Mouse (Mus musculus): ENCODE data around the gene Lekr1. TPM values are rescaled to one million over a fixed set of nuclear protein-coding genes. Genes with fewer than 3 reads are reported as not detected.

The Lekr1 gene
- polyA plus RNA-seq, 1 experiment from 2014 or later = 3.4 TPM

DNA sequence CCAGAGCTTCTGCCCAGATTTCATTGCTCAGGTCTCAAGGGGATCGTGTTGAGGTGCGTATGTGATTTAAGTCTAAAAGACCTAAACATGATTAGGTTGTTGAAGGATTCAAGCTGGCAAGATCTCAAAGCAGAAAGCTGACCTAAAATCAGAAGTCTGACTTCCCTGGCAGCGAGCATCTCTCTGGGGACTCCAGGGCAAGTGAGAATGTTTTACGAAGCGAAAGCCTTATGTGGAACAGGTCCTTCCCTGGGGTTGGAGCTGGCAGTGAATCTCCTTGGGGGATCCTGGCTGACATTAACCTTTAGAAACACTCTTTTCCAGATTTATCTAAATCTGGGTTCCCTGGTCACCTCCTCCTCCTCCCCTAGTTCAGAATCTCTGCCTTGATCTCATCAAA, 187.7 kb downstream of the Lekr1 start:
- no peak overlapping the region for H3K4me2 ChIP-seq (replicated peaks; ENCODE audit: low read depth)
- no peaks in the 10 kb centered on the region for H3K36me3 ChIP-seq (ENCODE audit: control insufficient read depth, insufficient read depth)
- no peak overlapping the region for H3K4me3 ChIP-seq (ENCODE audit: low read depth, low read length)
- TF ChIP-seq CTCF (IDR thresholded peaks at IDR 0.05; ENCODE audit: low read depth) = no peak
- 89% methylated on average over 5 of the region's 5 CpGs for WGBS
- H3K27ac ChIP-seq (ENCODE audit: low read depth, low read length) = no peak overlapping the region
- no peak overlapping the region for H3K9ac ChIP-seq (ENCODE audit: low read depth, low read length)
- H3K4me1 ChIP-seq (replicated peaks; ENCODE audit: control insufficient read depth, insufficient read depth, low read length) = 0 out of 2 replicates have a peak, but pooled peaks cover 4% of the 10 kb centered on the region
- no peaks in the 10 kb centered on the region for H3K9me3 ChIP-seq (ENCODE audit: control insufficient read depth)
- ATAC-seq = no peak
- no peaks in the 10 kb centered on the region for H3K27me3 ChIP-seq (replicated peaks; ENCODE audit: control insufficient read depth, insufficient read depth, low read length)

DNA sequence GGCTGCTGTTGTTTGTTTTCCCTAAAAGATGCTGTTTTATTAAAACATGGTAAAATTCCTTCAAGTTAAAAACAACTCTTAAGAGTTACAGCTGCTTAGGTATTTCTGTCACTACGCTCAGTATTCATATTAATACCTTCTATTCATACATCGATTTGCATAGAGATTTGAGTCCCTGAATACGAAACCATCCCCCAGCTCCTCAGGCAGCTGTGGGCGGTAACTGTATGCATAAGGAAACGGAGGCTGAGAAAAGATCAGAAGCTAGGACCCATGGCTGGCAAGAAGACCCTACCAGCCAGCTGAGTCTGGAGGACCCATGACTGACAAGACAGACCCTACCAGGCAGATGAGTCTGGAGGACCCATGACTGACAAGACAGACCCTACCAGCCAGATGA, 189.5 kb downstream of the Lekr1 start:
- H3K4me2 ChIP-seq (replicated peaks; ENCODE audit: low read depth) = no peak overlapping the region
- H3K9ac ChIP-seq (ENCODE audit: low read depth, low read length) = no peak overlapping the region
- no peak overlapping the region for H3K27ac ChIP-seq (ENCODE audit: low read depth, low read length)
- TF ChIP-seq CTCF (IDR thresholded peaks at IDR 0.05; ENCODE audit: low read depth) = no peak
- no peak overlapping the region for H3K4me3 ChIP-seq (ENCODE audit: low read depth, low read length)
- H3K4me1 ChIP-seq (replicated peaks; ENCODE audit: control insufficient read depth, insufficient read depth, low read length) = 0 out of 2 replicates have a peak, but pooled peaks cover 4% of the 10 kb centered on the region
- no peaks in the 10 kb centered on the region for H3K36me3 ChIP-seq (ENCODE audit: control insufficient read depth, insufficient read depth)
- H3K27me3 ChIP-seq (replicated peaks; ENCODE audit: control insufficient read depth, insufficient read depth, low read length) = no peaks in the 10 kb centered on the region
- 94% methylated on average over 5 of the region's 5 CpGs for WGBS
- ATAC-seq = no peak
- H3K9me3 ChIP-seq (ENCODE audit: control insufficient read depth) = no peaks in the 10 kb centered on the region

DNA sequence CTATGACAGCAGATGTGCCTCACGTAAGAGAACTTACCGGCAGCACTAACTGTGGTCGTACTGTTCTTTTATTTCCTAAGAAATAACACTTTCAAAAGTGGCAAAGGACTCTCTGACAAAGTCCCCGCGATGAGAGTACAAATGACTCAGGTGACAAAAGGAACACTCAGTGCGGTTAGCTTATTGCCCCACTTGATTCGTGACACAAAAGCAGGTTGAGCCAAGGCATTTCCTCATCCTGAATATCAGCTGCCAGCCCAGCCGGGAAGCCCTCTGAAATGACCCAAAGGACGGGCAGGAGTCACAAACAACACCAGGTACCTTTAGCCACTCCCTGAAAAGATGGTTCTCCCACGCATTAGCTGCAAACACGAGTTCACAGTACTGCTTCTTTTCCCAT, 192.1 kb downstream of the Lekr1 start:
- WGBS = 51% methylated on average over 11 of the region's 11 CpGs
- H3K27ac ChIP-seq (ENCODE audit: low read depth, low read length) = no peak overlapping the region; the same call in 1 of the 2 replicates
- no peaks in the 10 kb centered on the region for H3K9me3 ChIP-seq (ENCODE audit: control insufficient read depth)
- no peaks in the 10 kb centered on the region for H3K36me3 ChIP-seq (ENCODE audit: control insufficient read depth, insufficient read depth)
- H3K4me3 ChIP-seq (ENCODE audit: low read depth, low read length) = no peak overlapping the region
- no peaks in the 10 kb centered on the region for H3K27me3 ChIP-seq (replicated peaks; ENCODE audit: control insufficient read depth, insufficient read depth, low read length)
- no peak overlapping the region for H3K4me2 ChIP-seq (replicated peaks; ENCODE audit: low read depth)
- H3K9ac ChIP-seq (ENCODE audit: low read depth, low read length) = no peak overlapping the region
- no peak for TF ChIP-seq CTCF (IDR thresholded peaks at IDR 0.05; ENCODE audit: low read depth)
- ATAC-seq = no peak
- H3K4me1 ChIP-seq (replicated peaks; ENCODE audit: control insufficient read depth, insufficient read depth, low read length) = 0 out of 2 replicates have a peak, but pooled peaks cover 4% of the 10 kb centered on the region

GRCm38 (mm10) chr3:65858741-65859348, 192.8 kb downstream of the Lekr1 start:
- 0 out of 2 replicates have a peak, but pooled peaks cover 4% of the 10 kb centered on the region for H3K4me1 ChIP-seq (replicated peaks; ENCODE audit: control insufficient read depth, insufficient read depth, low read length)
- no peak for ATAC-seq
- H3K4me2 ChIP-seq (replicated peaks; ENCODE audit: low read depth) = no peak overlapping the region
- H3K27me3 ChIP-seq (replicated peaks; ENCODE audit: control insufficient read depth, insufficient read depth, low read length) = no peaks in the 10 kb centered on the region
- WGBS = 30% methylated on average over 13 of the region's 13 CpGs
- H3K4me3 ChIP-seq (ENCODE audit: low read depth, low read length) = no peak overlapping the region
- TF ChIP-seq CTCF (IDR thresholded peaks at IDR 0.05; ENCODE audit: low read depth) = no peak
- no peaks in the 10 kb centered on the region for H3K36me3 ChIP-seq (ENCODE audit: control insufficient read depth, insufficient read depth)
- H3K9ac ChIP-seq (ENCODE audit: low read depth, low read length) = no peak overlapping the region
- H3K27ac ChIP-seq (ENCODE audit: low read depth, low read length) = no peak overlapping the region
- no peaks in the 10 kb centered on the region for H3K9me3 ChIP-seq (ENCODE audit: control insufficient read depth)

- H3K27me3 ChIP-seq (replicated peaks; ENCODE audit: control insufficient read depth, insufficient read depth, low read length) = 0 out of 2 replicates have a peak, but pooled peaks cover 3% of the 10 kb centered on the region
- H3K9ac ChIP-seq (ENCODE audit: low read depth, low read length) = no peak overlapping the region
- TF ChIP-seq CTCF (IDR thresholded peaks at IDR 0.05; ENCODE audit: low read depth) = no peak
- ATAC-seq = no peak
- no peak overlapping the region for H3K4me2 ChIP-seq (replicated peaks; ENCODE audit: low read depth)
- 83% methylated on average over 6 of the region's 6 CpGs for WGBS
- no peaks in the 10 kb centered on the region for H3K9me3 ChIP-seq (ENCODE audit: control insufficient read depth)
- no peak overlapping the region for H3K27ac ChIP-seq (ENCODE audit: low read depth, low read length)
- H3K36me3 ChIP-seq (ENCODE audit: control insufficient read depth, insufficient read depth) = no peaks in the 10 kb centered on the region
- H3K4me3 ChIP-seq (ENCODE audit: low read depth, low read length) = no peak overlapping the region
- 0 out of 2 replicates have a peak, but pooled peaks cover 4% of the 10 kb centered on the region for H3K4me1 ChIP-seq (replicated peaks; ENCODE audit: control insufficient read depth, insufficient read depth, low read length)
Observed at GRCm38 (mm10) chr3:65859750-65860149, 193.7 kb downstream of the Lekr1 start.

DNA sequence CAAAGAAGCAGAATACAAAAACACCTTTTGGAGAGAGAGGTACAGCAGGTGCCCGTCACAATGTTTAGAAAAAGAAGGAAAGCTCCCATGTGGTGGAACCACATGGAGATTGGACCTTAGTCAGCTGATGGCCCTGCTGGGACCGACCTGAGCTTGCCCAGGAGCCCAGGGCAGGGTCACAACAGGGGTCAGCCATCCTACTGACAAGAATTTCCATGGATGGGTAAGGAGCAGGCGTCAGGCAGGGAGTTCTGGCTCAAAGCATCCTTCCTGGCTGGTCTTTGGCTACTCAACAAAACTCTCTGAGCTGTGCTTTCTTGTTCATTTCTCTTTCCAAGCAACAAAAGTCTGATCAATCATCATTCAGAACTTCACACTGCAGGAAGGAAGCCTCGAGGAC, 194.9 kb downstream of the Lekr1 start:
- ATAC-seq = no peak
- H3K27ac ChIP-seq (ENCODE audit: low read depth, low read length) = no peak overlapping the region
- H3K27me3 ChIP-seq (replicated peaks; ENCODE audit: control insufficient read depth, insufficient read depth, low read length) = 0 out of 2 replicates have a peak, but pooled peaks cover 3% of the 10 kb centered on the region
- no peaks in the 10 kb centered on the region for H3K9me3 ChIP-seq (ENCODE audit: control insufficient read depth)
- H3K4me2 ChIP-seq (replicated peaks; ENCODE audit: low read depth) = no peak overlapping the region
- TF ChIP-seq CTCF (IDR thresholded peaks at IDR 0.05; ENCODE audit: low read depth) = no peak
- no peak overlapping the region for H3K9ac ChIP-seq (ENCODE audit: low read depth, low read length)
- H3K36me3 ChIP-seq (ENCODE audit: control insufficient read depth, insufficient read depth) = no peaks in the 10 kb centered on the region
- 0 out of 2 replicates have a peak, but pooled peaks cover 4% of the 10 kb centered on the region for H3K4me1 ChIP-seq (replicated peaks; ENCODE audit: control insufficient read depth, insufficient read depth, low read length)
- 47% methylated on average over 4 of the region's 4 CpGs for WGBS
- no peak overlapping the region for H3K4me3 ChIP-seq (ENCODE audit: low read depth, low read length)
